Mouse (Mus musculus) E14TG2a.4 (cell line): Measurements from ENCODE around the gene Tenm2.

Source experiments
- H3K27me3 ChIP-seq: 2 replicates; pipeline ENCODE4 v1.6.1; 2014; ENCODE audit warnings: low read length, control low read depth; ENCODE audit not compliant: insufficient read depth
- H3K36me3 ChIP-seq: 2 replicates; pipeline ENCODE4 v1.6.1; 2014; ENCODE audit warnings: low read length, control low read depth; ENCODE audit not compliant: insufficient read depth
- H3K4me1 ChIP-seq: replicated peaks from 2 replicates; pipeline ENCODE4 v1.6.1; 2014; ENCODE audit warnings: low read depth, low read length, control low read depth
- H3K4me3 ChIP-seq: replicated peaks from 2 replicates; pipeline ENCODE4 v1.5.1; 2014; ENCODE audit warnings: mild to moderate bottlenecking, low read length
- H3K9me3 ChIP-seq: 2 replicates; pipeline ENCODE4 v1.6.1; 2014; ENCODE audit warnings: low read length, control low read depth
- CTCF ChIP-seq: conservative IDR thresholded peaks from 2 replicates; pipeline ENCODE4 v1.5.1; 2014; ENCODE audit warnings: low read length
- NANOG ChIP-seq: IDR thresholded peaks from 2 replicates; pipeline ENCODE4 v1.6.1; 2014; ENCODE audit warnings: borderline replicate concordance, low read length, mixed read lengths
- POU5F1 ChIP-seq: IDR thresholded peaks from 2 replicates; pipeline ENCODE4 v1.6.1; 2014; ENCODE audit warnings: low read length, borderline replicate concordance

Gene Tenm2

GRCm38 (mm10) chr11:36045681-36046276, 1190.0 kb downstream of the Tenm2 start:
- Histone ChIP-seq H3K4me3 (peak overlapping the region; percentile 32), H3K36me3 (no peaks in the 10 kb centered on the region), H3K4me1 (peaks cover 17% of the 10 kb centered on the region), H3K9me3 (peaks cover 7% of the 10 kb centered on the region), H3K27me3 (peaks cover 46% of the 10 kb centered on the region)
- no peak for TF ChIP-seq NANOG
- TF ChIP-seq POU5F1 = no peak
- peak; percentile 92 for TF ChIP-seq CTCF

GRCm38 (mm10) chr11:36041411-36041810, 1194.4 kb downstream of the Tenm2 start:
- Histone ChIP-seq H3K36me3 (no peaks in the 10 kb centered on the region), H3K4me3 (no peak overlapping the region), H3K4me1 (peaks cover 7% of the 10 kb centered on the region; the same call in 1 of the 2 replicates), H3K9me3 (peaks cover 7% of the 10 kb centered on the region), H3K27me3 (peaks cover 12% of the 10 kb centered on the region)
- TF ChIP-seq POU5F1 (no peak), NANOG (no peak)

- Histone ChIP-seq H3K4me3 (no peak overlapping the region), H3K4me1 (no peaks in the 10 kb centered on the region), H3K36me3 (no peaks in the 10 kb centered on the region), H3K27me3 (peaks cover 12% of the 10 kb centered on the region), H3K9me3 (peaks cover 7% of the 10 kb centered on the region)
- TF ChIP-seq NANOG (no peak), POU5F1 (no peak), CTCF (no peak)
Observed at GRCm38 (mm10) chr11:36040508-36041233, 1195.1 kb downstream of the Tenm2 start.

GRCm38 (mm10) chr11:36039825-36040224, 1195.9 kb downstream of the Tenm2 start:
- Histone ChIP-seq H3K36me3 (no peaks in the 10 kb centered on the region), H3K4me1 (no peaks in the 10 kb centered on the region), H3K4me3 (no peak overlapping the region), H3K9me3 (peaks cover 7% of the 10 kb centered on the region), H3K27me3 (peaks cover 12% of the 10 kb centered on the region)
- TF ChIP-seq POU5F1 (no peak), NANOG (no peak), CTCF (no peak)

GRCm38 (mm10) chr11:36038386-36038785, 1197.4 kb downstream of the Tenm2 start:
- TF ChIP-seq POU5F1 (no peak), CTCF (no peak), NANOG (no peak)
- no peak overlapping the region for H3K4me3 ChIP-seq
- no peaks in the 10 kb centered on the region for H3K4me1 ChIP-seq
- H3K27me3 ChIP-seq = peaks cover 3% of the 10 kb centered on the region
- H3K9me3 ChIP-seq = no peaks in the 10 kb centered on the region
- no peaks in the 10 kb centered on the region for H3K36me3 ChIP-seq

GRCm38 (mm10) chr11:36037311-36037710, 1198.5 kb downstream of the Tenm2 start:
- no peaks in the 10 kb centered on the region for H3K36me3 ChIP-seq
- H3K4me3 ChIP-seq = no peak overlapping the region
- TF ChIP-seq NANOG (no peak), POU5F1 (no peak)
- H3K27me3 ChIP-seq = peaks cover 3% of the 10 kb centered on the region; the same call in 1 of the 2 replicates
- no peaks in the 10 kb centered on the region for H3K4me1 ChIP-seq
- H3K9me3 ChIP-seq = no peaks in the 10 kb centered on the region

- peaks cover 3% of the 10 kb centered on the region; the same call in 1 of the 2 replicates for H3K27me3 ChIP-seq
- TF ChIP-seq POU5F1 = no peak
- no peak for TF ChIP-seq CTCF
- TF ChIP-seq NANOG = no peak
- no peaks in the 10 kb centered on the region for H3K36me3 ChIP-seq
- no peaks in the 10 kb centered on the region for H3K9me3 ChIP-seq
- H3K4me1 ChIP-seq = no peaks in the 10 kb centered on the region
- H3K4me3 ChIP-seq = no peak overlapping the region
Observed at GRCm38 (mm10) chr11:36036061-36036695, 1199.6 kb downstream of the Tenm2 start.

- no peaks in the 10 kb centered on the region for H3K27me3 ChIP-seq
- no peaks in the 10 kb centered on the region for H3K36me3 ChIP-seq
- TF ChIP-seq POU5F1 (no peak), NANOG (no peak)
- H3K4me1 ChIP-seq = no peaks in the 10 kb centered on the region; the same call in 1 of the 2 replicates
- no peaks in the 10 kb centered on the region for H3K9me3 ChIP-seq
- no peak overlapping the region for H3K4me3 ChIP-seq
Observed at GRCm38 (mm10) chr11:36031751-36032150, 1204.0 kb downstream of the Tenm2 start.

GRCm38 (mm10) chr11:36020009-36020408, 1215.8 kb downstream of the Tenm2 start:
- no peaks in the 10 kb centered on the region for H3K36me3 ChIP-seq
- H3K4me1 ChIP-seq = no peaks in the 10 kb centered on the region
- no peaks in the 10 kb centered on the region for H3K9me3 ChIP-seq
- TF ChIP-seq POU5F1 (no peak), CTCF (no peak), NANOG (no peak)
- H3K27me3 ChIP-seq = peaks cover 16% of the 10 kb centered on the region; the same call in 1 of the 2 replicates
- H3K4me3 ChIP-seq = no peak overlapping the region
